Mouse (Mus musculus) heart, adult 2 months (tissue): ENCODE results near the gene Ankrd33.

Experiments used
- CTCF ChIP-seq: fragments of 200-600 bp; IDR thresholded peaks from 2 replicates; pipeline ENCODE4 v1.8.1; 2022; ENCODE audit warnings: antibody characterized with exemption, mild to moderate bottlenecking, moderate library complexity
- EP300 ChIP-seq: fragments of 200-500 bp; IDR thresholded peaks from 2 replicates; pipeline ENCODE4 v1.6.1; 2011; ENCODE audit warnings: low read depth, low read length, control low read depth; ENCODE audit not compliant: insufficient read depth
- POLR2A ChIP-seq: fragments of 200-500 bp; IDR thresholded peaks from 2 replicates; pipeline ENCODE4 v1.6.1; 2011; ENCODE audit warnings: mild to moderate bottlenecking, low read depth, low read length, control low read depth; ENCODE audit not compliant: insufficient read depth

GRCm38 (mm10) chr15:101165658-101166437 is 50.3 kb downstream of the Ankrd33 start:
- TF ChIP-seq CTCF (no peak), POLR2A (no peak), EP300 (no peak)
